Mouse (Mus musculus) megakaryocyte, embryonic 14.5 days (primary cell): ENCODE data around the gene Sntb2.

ENCODE experiments used
- FLI1 ChIP-seq: IDR thresholded peaks from 2 replicates; pipeline ENCODE4 v1.6.1; 2012; ENCODE audit warnings: low read length, inconsistent platforms, mixed read lengths
- GATA1 ChIP-seq: IDR thresholded peaks from 3 replicates; pipeline ENCODE4 v1.6.1; 2012; ENCODE audit warnings: mixed read lengths, low read length, inconsistent platforms, borderline replicate concordance

DNA sequence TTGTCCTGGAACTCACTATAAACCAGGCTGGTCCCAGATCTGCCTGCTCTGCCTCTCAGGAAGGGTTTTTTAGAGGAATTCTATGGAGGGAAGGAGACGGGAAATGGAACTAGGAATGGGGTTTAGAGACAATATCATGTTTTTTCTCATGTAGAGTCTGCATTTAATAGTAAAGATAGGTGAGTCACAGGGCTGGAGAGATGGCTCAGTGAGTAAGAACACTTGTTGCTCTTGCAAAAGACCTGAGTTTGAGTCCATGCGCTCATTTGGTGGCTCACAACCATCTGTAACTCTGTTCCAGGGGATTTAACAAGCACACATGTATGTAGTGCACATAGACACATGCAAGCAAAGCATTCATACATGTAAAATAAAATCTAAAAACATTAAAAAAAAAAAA is 40.2 kb downstream of the Sntb2 start:
- TF ChIP-seq GATA1 (no peak), FLI1 (no peak)
